Mouse (Mus musculus): ENCODE measurements at regions not wholly inside any gene's neighbourhood (a gene's known extent, or its start where the extent isn't known, plus 50 kb on each side); places are given as distances from the start of the nearest gene placed in this dataset.

DNA sequence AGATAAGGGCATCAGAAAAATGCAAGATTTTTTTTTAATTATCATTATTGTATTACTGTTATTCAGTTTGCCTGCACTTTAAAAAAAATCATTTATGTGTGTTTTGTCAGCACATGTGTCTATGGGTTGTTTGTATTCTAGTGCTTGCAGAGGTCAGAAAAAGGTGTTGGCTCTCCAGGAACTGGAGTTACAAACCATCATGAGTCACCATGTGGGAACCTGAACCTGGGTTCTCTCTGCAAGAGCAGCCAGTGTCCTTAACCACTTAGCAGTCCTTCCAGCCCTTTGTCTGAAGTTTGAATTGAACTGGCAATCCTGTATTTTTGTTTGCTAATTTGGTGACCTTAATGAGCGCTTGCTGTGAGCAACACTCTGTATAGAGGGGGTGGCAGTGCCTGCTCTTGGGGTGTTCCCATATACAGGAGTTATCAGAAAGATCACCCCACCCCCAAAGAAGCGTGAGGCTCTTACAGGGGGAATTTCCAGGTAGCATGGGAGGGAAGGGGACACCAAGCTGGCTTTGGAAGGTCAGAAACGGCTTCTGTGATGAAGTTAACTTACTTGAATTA lies 162.8 kb upstream of the Haao start:
- Histone ChIP-seq H3K27ac (ENCODE audit: low read depth, low read length) (no peak overlapping the region), H3K4me2 (ENCODE audit: low read depth) (no peak overlapping the region), H3K9me3 (ENCODE audit: low read length) (no peaks in the 10 kb centered on the region), H3K9ac (no peak overlapping the region), H3K27me3 (ENCODE audit: insufficient read depth, low read length) (no peaks in the 10 kb centered on the region), H3K4me1 (ENCODE audit: insufficient read depth) (no peaks in the 10 kb centered on the region), H3K36me3 (ENCODE audit: insufficient read depth) (no peaks in the 10 kb centered on the region), H3K4me3 (ENCODE audit: low read depth, low read length) (no peak overlapping the region)
- 56% methylated on average over 3 of the region's 3 CpGs for WGBS
- no peak for DNase-seq
- TF ChIP-seq CTCF (IDR thresholded peaks at IDR 0.05; ENCODE audit: low read depth) = no peak
- no peak for ATAC-seq

DNA sequence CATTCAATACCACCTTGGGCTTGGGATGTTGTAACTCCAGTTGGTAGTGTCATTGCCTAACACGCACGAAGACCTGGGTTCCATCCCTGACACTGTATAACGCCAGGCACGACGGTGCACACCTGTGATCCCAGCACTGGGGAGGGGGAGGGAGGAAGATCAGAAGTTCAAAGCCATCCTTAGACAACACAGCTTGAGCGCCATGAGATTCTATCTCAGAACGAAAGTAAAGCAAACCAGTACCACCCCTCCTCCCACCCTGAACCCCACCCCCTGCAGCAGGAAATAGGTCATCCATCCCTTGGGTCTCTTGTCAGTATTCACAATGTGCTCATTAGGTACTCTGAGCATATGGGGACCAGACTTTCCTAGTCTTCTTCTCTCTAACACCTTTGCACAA lies 162.2 kb upstream of the Haao start:
- 96% methylated on average over 7 of the region's 7 CpGs for WGBS
- Histone ChIP-seq H3K27me3 (ENCODE audit: insufficient read depth, low read length) (no peaks in the 10 kb centered on the region), H3K4me2 (ENCODE audit: low read depth) (no peak overlapping the region), H3K9me3 (ENCODE audit: low read length) (no peaks in the 10 kb centered on the region), H3K4me3 (ENCODE audit: low read depth, low read length) (no peak overlapping the region), H3K4me1 (ENCODE audit: insufficient read depth) (no peaks in the 10 kb centered on the region), H3K36me3 (ENCODE audit: insufficient read depth) (no peaks in the 10 kb centered on the region), H3K9ac (no peak overlapping the region), H3K27ac (ENCODE audit: low read depth, low read length) (0 out of 2 replicates have a peak overlapping the region, but pooled peaks have one; percentile 16)
- no peak for TF ChIP-seq CTCF (IDR thresholded peaks at IDR 0.05; ENCODE audit: low read depth)
- no peak for DNase-seq
- ATAC-seq = no peak

DNA sequence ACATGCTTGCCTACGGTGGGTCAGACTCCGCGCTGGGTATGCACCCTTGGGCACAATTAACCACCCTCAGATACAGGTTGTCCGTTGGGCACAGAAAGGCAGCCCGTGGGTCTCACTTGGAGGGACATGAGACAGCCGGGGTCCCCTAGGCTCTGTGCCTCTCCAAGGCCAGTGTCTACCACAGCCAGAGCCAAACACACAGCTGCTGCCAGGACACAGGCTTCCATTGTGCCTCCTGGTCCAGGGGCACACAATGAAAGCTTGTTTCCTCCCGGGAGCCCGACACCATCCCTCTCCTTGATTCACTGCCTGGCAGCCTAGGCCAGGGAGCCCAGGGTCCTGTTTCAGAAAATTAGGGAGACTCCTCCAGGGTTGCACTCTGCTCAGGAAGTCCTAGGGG lies 161.4 kb upstream of the Haao start:
- WGBS = 48% methylated on average over 8 of the region's 8 CpGs
- H3K27ac ChIP-seq (ENCODE audit: low read depth, low read length) = peak overlapping the region; percentile 16; the same call in 1 of the 2 replicates

DNA sequence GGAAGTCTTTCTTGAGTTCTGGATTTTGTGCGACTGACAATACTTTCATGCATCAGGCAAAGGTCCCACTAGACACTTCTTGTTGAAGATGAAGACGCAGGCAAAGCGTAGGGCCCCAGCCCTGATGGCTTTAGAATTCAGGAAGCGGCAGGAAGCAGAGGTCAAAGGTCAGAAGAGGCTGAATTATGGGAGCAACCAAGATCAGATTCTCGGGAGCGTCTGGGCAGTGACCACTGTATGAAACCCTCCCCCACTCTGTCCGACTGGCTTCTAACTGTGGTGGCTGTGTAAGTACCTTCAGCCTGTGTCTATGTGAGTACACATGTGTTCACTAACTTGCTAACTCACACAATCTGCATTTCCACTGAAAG lies 160.9 kb upstream of the Haao start:
- Histone ChIP-seq H3K27ac (ENCODE audit: low read depth, low read length) (peak overlapping the region; percentile 16; the same call in 1 of the 2 replicates), H3K4me3 (ENCODE audit: low read depth, low read length) (no peak overlapping the region), H3K9me3 (ENCODE audit: low read length) (no peaks in the 10 kb centered on the region), H3K4me2 (ENCODE audit: low read depth) (no peak overlapping the region), H3K27me3 (ENCODE audit: insufficient read depth, low read length) (no peaks in the 10 kb centered on the region), H3K9ac (no peak overlapping the region), H3K4me1 (ENCODE audit: insufficient read depth) (no peaks in the 10 kb centered on the region), H3K36me3 (ENCODE audit: insufficient read depth) (no peaks in the 10 kb centered on the region)
- DNase-seq (no peak), ATAC-seq (no peak)
- WGBS = 83% methylated on average over 7 of the region's 7 CpGs
- no peak for TF ChIP-seq CTCF (IDR thresholded peaks at IDR 0.05; ENCODE audit: low read depth)

More for the DNA sequence above, 161.4 kb upstream of the Haao start:
- DNase-seq = peak; percentile 58
- Histone ChIP-seq H3K27me3 (ENCODE audit: insufficient read depth, low read length) (no peaks in the 10 kb centered on the region), H3K9me3 (ENCODE audit: low read length) (no peaks in the 10 kb centered on the region), H3K4me3 (ENCODE audit: low read depth, low read length) (no peak overlapping the region), H3K4me1 (ENCODE audit: insufficient read depth) (no peaks in the 10 kb centered on the region), H3K36me3 (ENCODE audit: insufficient read depth) (no peaks in the 10 kb centered on the region), H3K4me2 (ENCODE audit: low read depth) (no peak overlapping the region), H3K9ac (no peak overlapping the region)
- peak; percentile 95 for ATAC-seq
- no peak for TF ChIP-seq CTCF (IDR thresholded peaks at IDR 0.05; ENCODE audit: low read depth)

DNA sequence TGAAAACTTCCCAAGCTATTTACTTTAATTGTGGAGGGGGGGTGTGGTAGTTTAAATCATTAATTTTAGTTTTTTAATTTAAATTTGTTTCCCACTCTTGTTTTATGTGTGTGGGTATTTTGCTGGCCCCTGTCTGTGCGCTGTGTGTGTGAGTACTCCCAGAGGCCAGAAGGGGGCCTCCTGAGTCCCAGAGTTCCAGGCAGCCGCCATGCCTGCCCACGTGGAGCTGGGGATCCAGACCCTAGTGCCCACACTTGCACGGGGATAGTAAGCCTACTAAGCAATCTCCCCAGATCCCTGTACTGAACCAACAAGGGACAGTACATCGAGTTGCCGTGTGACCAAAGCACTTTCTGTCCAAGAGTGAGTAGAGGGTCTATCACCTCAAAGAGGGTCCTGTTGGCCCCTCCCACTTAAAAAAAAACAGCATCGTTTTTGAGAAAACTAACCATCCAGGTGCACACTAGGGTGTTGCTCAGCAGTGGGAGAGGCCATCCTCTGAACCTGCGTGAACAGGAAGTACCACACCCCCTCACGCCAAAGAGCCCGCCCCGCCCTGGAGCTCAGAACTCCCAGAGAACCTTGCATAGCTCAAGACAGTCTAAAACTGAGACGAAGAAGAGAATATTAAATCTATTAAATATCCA lies 160.4 kb upstream of the Haao start:
- ATAC-seq = no peak
- H3K9me3 ChIP-seq (ENCODE audit: low read length) = no peaks in the 10 kb centered on the region
- H3K36me3 ChIP-seq (ENCODE audit: insufficient read depth) = no peaks in the 10 kb centered on the region
- no peak for TF ChIP-seq CTCF (IDR thresholded peaks at IDR 0.05; ENCODE audit: low read depth)
- H3K4me1 ChIP-seq (ENCODE audit: insufficient read depth) = no peaks in the 10 kb centered on the region
- H3K4me2 ChIP-seq (ENCODE audit: low read depth) = no peak overlapping the region
- no peak for DNase-seq
- H3K27ac ChIP-seq (ENCODE audit: low read depth, low read length) = no peak overlapping the region
- H3K4me3 ChIP-seq (ENCODE audit: low read depth, low read length) = no peak overlapping the region
- WGBS = 93% methylated on average over 12 of the region's 12 CpGs
- H3K27me3 ChIP-seq (ENCODE audit: insufficient read depth, low read length) = no peaks in the 10 kb centered on the region
- H3K9ac ChIP-seq = no peak overlapping the region

DNA sequence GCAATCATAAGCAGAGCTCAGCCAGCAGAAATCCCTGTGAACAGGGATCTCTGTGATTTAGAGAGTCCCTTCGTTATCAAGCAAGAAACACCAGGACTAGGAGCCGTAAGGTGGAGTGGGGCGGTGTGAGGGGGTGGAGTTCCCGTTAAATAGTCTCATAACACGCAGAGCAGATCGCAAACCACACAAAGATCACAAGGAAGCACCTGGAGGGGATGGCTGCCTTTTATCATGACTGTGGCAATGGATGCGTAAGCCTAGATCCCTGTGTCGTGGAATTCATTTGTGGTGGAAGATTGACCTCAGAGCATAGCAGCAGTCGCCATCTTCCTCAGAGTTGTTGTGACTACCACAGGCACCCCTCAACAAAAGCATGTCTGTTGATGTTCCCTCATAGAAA lies 159.0 kb upstream of the Haao start:
- Histone ChIP-seq H3K27me3 (ENCODE audit: insufficient read depth, low read length) (no peaks in the 10 kb centered on the region), H3K27ac (ENCODE audit: low read depth, low read length) (no peak overlapping the region), H3K4me2 (ENCODE audit: low read depth) (no peak overlapping the region), H3K4me3 (ENCODE audit: low read depth, low read length) (no peak overlapping the region), H3K9ac (no peak overlapping the region), H3K36me3 (ENCODE audit: insufficient read depth) (no peaks in the 10 kb centered on the region), H3K4me1 (ENCODE audit: insufficient read depth) (no peaks in the 10 kb centered on the region), H3K9me3 (ENCODE audit: low read length) (no peaks in the 10 kb centered on the region)
- TF ChIP-seq CTCF (IDR thresholded peaks at IDR 0.05; ENCODE audit: low read depth) = no peak
- no peak for ATAC-seq
- 87% methylated on average over 9 of the region's 9 CpGs for WGBS
- DNase-seq = no peak

DNA sequence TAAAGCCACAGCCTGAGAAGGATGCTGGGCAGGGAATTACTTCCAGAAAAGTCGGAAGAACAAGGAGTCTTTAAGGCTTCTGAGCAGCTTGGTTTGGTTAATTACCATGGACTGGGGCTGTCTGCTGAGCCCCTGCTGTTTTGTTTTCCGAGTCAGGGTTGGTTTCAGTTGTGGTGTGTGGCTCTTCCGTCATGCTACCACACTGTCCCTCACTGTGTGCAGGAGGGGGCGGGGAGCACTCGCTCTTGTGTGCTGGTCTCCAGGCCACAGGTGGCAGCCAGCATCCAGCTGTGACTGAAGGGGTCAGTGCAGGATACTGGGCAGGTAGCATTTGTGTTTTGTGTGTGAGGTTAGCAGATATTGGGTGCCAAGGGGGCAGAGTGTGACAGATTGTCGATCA lies 156.5 kb upstream of the Haao start:
- no peak for TF ChIP-seq CTCF (IDR thresholded peaks at IDR 0.05; ENCODE audit: low read depth)
- no peak for DNase-seq
- Histone ChIP-seq H3K9me3 (ENCODE audit: low read length) (no peaks in the 10 kb centered on the region), H3K4me1 (ENCODE audit: insufficient read depth) (no peaks in the 10 kb centered on the region), H3K4me2 (ENCODE audit: low read depth) (no peak overlapping the region), H3K27ac (ENCODE audit: low read depth, low read length) (no peak overlapping the region), H3K4me3 (ENCODE audit: low read depth, low read length) (no peak overlapping the region), H3K36me3 (ENCODE audit: insufficient read depth) (no peaks in the 10 kb centered on the region), H3K27me3 (ENCODE audit: insufficient read depth, low read length) (no peaks in the 10 kb centered on the region), H3K9ac (no peak overlapping the region)
- ATAC-seq = no peak
- 30% methylated on average over 6 of the region's 6 CpGs for WGBS

Measured in forebrain, postnatal 0 days (tissue).